Mouse (Mus musculus) forebrain, embryonic 14.5 days (tissue): ENCODE data around the gene Vat1. TPM values are rescaled to one million over a fixed set of nuclear protein-coding genes. Genes with fewer than 3 reads are reported as not detected.

ENCODE experiments used
- ATAC-seq: fragments of 200-750 bp; cut with Nextera tagmentation; 2 replicates; pipeline ENCODE4 v1.8.0; 2017; ENCODE audit warnings: mild to moderate bottlenecking, moderate library complexity
- DNase-seq: peaks from one replicate; pipeline ENCODE4 v3.0.0-alpha.2; 2015; ENCODE audit warnings: low spot score
- H3K27ac ChIP-seq: fragments of 300-500 bp; sonication (generic); 2 replicates; pipeline ENCODE4 v1.5.1; 2014; ENCODE audit warnings: low read depth, mild to moderate bottlenecking, control low read depth, low read length, moderate library complexity
- H3K27me3 ChIP-seq: fragments of 300-500 bp; sonication (generic); replicated peaks from 2 replicates; pipeline ENCODE4 v1.6.1; 2014; ENCODE audit warnings: low read length, control low read depth, mixed read lengths; ENCODE audit not compliant: control insufficient read depth, insufficient read depth
- H3K36me3 ChIP-seq: fragments of 300-500 bp; sonication (generic); 2 replicates; pipeline ENCODE4 v1.6.1; 2014; ENCODE audit warnings: low read length, control low read depth; ENCODE audit not compliant: control insufficient read depth, insufficient read depth
- H3K4me1 ChIP-seq: fragments of 300-500 bp; sonication (generic); 2 replicates; pipeline ENCODE4 v1.6.1; 2014; ENCODE audit warnings: antibody characterized with exemption, low read length, control low read depth; ENCODE audit not compliant: control insufficient read depth, insufficient read depth
- H3K4me2 ChIP-seq: fragments of 300-500 bp; sonication (generic); 2 replicates; pipeline ENCODE4 v1.6.1; 2014; ENCODE audit warnings: mild to moderate bottlenecking, control low read depth, low read length
- H3K4me3 ChIP-seq: fragments of 300-500 bp; sonication (generic); 2 replicates; pipeline ENCODE4 v1.5.1; 2014; ENCODE audit warnings: low read depth, low read length, control low read depth
- H3K9ac ChIP-seq: fragments of 300-500 bp; sonication (generic); 2 replicates; pipeline ENCODE4 v1.6.1; 2014; ENCODE audit warnings: mild to moderate bottlenecking, low read length, control low read depth, moderate library complexity
- H3K9me3 ChIP-seq: fragments of 300-500 bp; sonication (generic); replicated peaks from 2 replicates; pipeline ENCODE4 v1.6.1; 2016; ENCODE audit warnings: low read length, control low read depth, mixed read lengths; ENCODE audit not compliant: control insufficient read depth
- WGBS: fragments of 180-500 bp; shearing (Covaris S2); extraction: QIAGEN DNeasy Blood & Tissue Kit; methylation state at CpG from one replicate; pipeline ENCODE4 v1.1.7; 2014; 5-methylcytosine and 5-hydroxymethylcytosine counted together
- polyA plus RNA-seq: library from polyadenylated mRNA; unstranded; fragments of >200 nt; fragmentation: Nextera tagmentation; extraction: Ambion mirVana; gene quantifications from 2 replicates; pipeline ENCODE4 v1.2.1, GENCODE M21; 2014

The Vat1 gene
- polyA plus RNA-seq, 1 experiment from 2014 or later, result 77.5 TPM

- Histone ChIP-seq H3K9me3 (no peaks in the 10 kb centered on the region), H3K4me2 (peak overlapping the region; percentile 76), H3K4me3 (no peak overlapping the region), H3K4me1 (peaks cover 30% of the 10 kb centered on the region), H3K9ac (peak overlapping the region; percentile 79; the same call in 1 of the 2 replicates), H3K36me3 (peaks cover 51% of the 10 kb centered on the region), H3K27me3 (no peaks in the 10 kb centered on the region), H3K27ac (no peak overlapping the region)
- peak; percentile 65 for DNase-seq
- WGBS, result 43% methylated on average over 13 of the region's 13 CpGs
- no peak for ATAC-seq
Measured at GRCm38 (mm10) chr11:101462583-101463440, 3.2 kb downstream of the Vat1 start.

GRCm38 (mm10) chr11:101462141-101462540, 3.9 kb downstream of the Vat1 start:
- Histone ChIP-seq H3K9ac (no peak overlapping the region), H3K4me2 (peak overlapping the region; percentile 76; the same call in 1 of the 2 replicates), H3K27me3 (no peaks in the 10 kb centered on the region), H3K36me3 (peaks cover 58% of the 10 kb centered on the region), H3K4me3 (no peak overlapping the region), H3K27ac (no peak overlapping the region), H3K9me3 (no peaks in the 10 kb centered on the region), H3K4me1 (peaks cover 29% of the 10 kb centered on the region)
- WGBS, result 77% methylated on average over 14 of the region's 14 CpGs
- DNase-seq (no peak), ATAC-seq (no peak)

GRCm38 (mm10) chr11:101460321-101460720, 5.7 kb downstream of the Vat1 start:
- Histone ChIP-seq H3K9me3 (no peaks in the 10 kb centered on the region), H3K36me3 (peaks cover 65% of the 10 kb centered on the region), H3K27me3 (no peaks in the 10 kb centered on the region), H3K4me3 (no peak overlapping the region), H3K9ac (no peak overlapping the region), H3K4me1 (peaks cover 23% of the 10 kb centered on the region), H3K4me2 (no peak overlapping the region), H3K27ac (no peak overlapping the region)
- WGBS, result 91% methylated on average over 15 of the region's 15 CpGs
- no peak for DNase-seq
- ATAC-seq, result no peak

GRCm38 (mm10) chr11:101459716-101460115, 6.3 kb downstream of the Vat1 start:
- H3K4me2 ChIP-seq, result no peak overlapping the region
- DNase-seq (no peak), ATAC-seq (no peak)
- no peaks in the 10 kb centered on the region for H3K27me3 ChIP-seq
- H3K27ac ChIP-seq, result no peak overlapping the region
- WGBS, result 41% methylated on average over 5 of the region's 6 CpGs
- H3K9ac ChIP-seq, result no peak overlapping the region
- H3K9me3 ChIP-seq, result no peaks in the 10 kb centered on the region
- H3K4me3 ChIP-seq, result no peak overlapping the region
- peaks cover 28% of the 10 kb centered on the region for H3K4me1 ChIP-seq
- H3K36me3 ChIP-seq, result peaks cover 65% of the 10 kb centered on the region

GRCm38 (mm10) chr11:101458217-101458616, 7.8 kb downstream of the Vat1 start:
- Histone ChIP-seq H3K4me2 (no peak overlapping the region), H3K36me3 (peaks cover 65% of the 10 kb centered on the region), H3K9me3 (no peaks in the 10 kb centered on the region), H3K4me3 (no peak overlapping the region), H3K4me1 (peaks cover 17% of the 10 kb centered on the region), H3K9ac (no peak overlapping the region), H3K27me3 (no peaks in the 10 kb centered on the region), H3K27ac (no peak overlapping the region)
- ATAC-seq (no peak), DNase-seq (no peak)
- 87% methylated on average over 12 of the region's 12 CpGs for WGBS

GRCm38 (mm10) chr11:101457631-101458030, 8.4 kb downstream of the Vat1 start:
- H3K9ac ChIP-seq, result no peak overlapping the region
- ATAC-seq, result no peak
- peaks cover 61% of the 10 kb centered on the region for H3K36me3 ChIP-seq
- WGBS, result 91% methylated on average over 9 of the region's 9 CpGs
- no peak for DNase-seq
- H3K27me3 ChIP-seq, result no peaks in the 10 kb centered on the region
- H3K27ac ChIP-seq, result no peak overlapping the region
- H3K4me1 ChIP-seq, result peaks cover 11% of the 10 kb centered on the region
- no peak overlapping the region for H3K4me2 ChIP-seq
- H3K9me3 ChIP-seq, result no peaks in the 10 kb centered on the region
- no peak overlapping the region for H3K4me3 ChIP-seq

GRCm38 (mm10) chr11:101455627-101456026, 10.4 kb downstream of the Vat1 start:
- Histone ChIP-seq H3K27me3 (no peaks in the 10 kb centered on the region), H3K36me3 (peaks cover 41% of the 10 kb centered on the region), H3K4me3 (no peak overlapping the region), H3K27ac (no peak overlapping the region), H3K9me3 (no peaks in the 10 kb centered on the region), H3K4me2 (no peak overlapping the region), H3K4me1 (peaks cover 8% of the 10 kb centered on the region; the same call in 1 of the 2 replicates), H3K9ac (no peak overlapping the region)
- WGBS, result 89% methylated on average over 7 of the region's 7 CpGs
- ATAC-seq (no peak), DNase-seq (no peak)

- Histone ChIP-seq H3K36me3 (peaks cover 31% of the 10 kb centered on the region), H3K4me3 (no peak overlapping the region), H3K4me2 (no peak overlapping the region), H3K9me3 (no peaks in the 10 kb centered on the region), H3K27ac (peak overlapping the region; percentile 39; the same call in 1 of the 2 replicates), H3K4me1 (peaks cover 8% of the 10 kb centered on the region; the same call in 1 of the 2 replicates), H3K27me3 (no peaks in the 10 kb centered on the region), H3K9ac (no peak overlapping the region)
- 7% methylated on average over 6 of the region's 6 CpGs for WGBS
- peak; percentile 74 for DNase-seq
- ATAC-seq, result peak; percentile 69
Measured at GRCm38 (mm10) chr11:101454702-101455101, 11.3 kb downstream of the Vat1 start.
